Mouse (Mus musculus): Measurements from ENCODE around the gene Fis1.
"Not testable (repeated sequence)": the region's sequence is repeated elsewhere in the genome, so short reads cannot be mapped to it uniquely, and the experiment has no call there.

Gene Fis1

DNA sequence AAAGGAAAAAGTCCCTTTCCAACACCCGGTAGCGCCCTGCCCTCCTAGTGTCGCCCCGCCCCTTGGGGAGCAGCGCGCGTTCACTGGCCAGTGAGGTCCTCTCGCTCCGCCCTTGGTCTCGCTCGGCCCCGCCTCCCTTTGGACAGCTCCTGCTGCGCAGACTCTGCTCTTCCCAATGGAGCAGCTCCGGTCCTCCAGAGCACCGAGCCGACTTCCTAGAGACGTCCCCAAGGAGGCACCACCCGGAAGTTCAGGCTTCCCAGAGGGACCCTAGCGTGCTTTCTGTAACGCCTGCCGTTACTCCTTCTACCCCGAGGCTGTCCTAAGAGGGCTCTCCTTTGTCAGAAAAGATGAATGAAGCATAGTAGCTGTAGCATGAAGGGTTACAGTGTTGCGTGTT, at the start of gene Fis1:
Gene Fis1, plus strand, starts transcription at position 261 of the 400 bp plus-strand sequence.
- peak; percentile 95 to 96 for DNase-seq (ENCODE audit: low spot score in 2 of 2)

DNA sequence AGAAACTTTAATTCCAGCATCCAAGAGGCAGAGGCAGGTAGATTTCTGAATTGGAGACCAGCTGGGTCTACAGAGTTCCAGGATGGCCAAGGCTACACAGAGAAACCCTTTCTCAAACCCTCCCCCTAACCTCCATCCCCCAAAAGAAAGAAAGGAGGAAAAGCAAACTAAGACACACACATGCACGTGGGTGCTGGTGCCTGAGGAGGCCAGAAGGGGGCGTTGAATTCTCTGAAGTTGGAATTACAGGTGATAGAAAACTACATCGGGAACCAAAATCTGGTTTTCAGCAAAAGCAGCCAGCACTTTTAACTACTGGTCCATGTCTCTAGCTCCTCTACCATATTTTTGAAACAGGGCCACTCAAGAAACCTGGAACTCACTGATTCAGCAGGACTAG, 48.5 kb upstream of the Fis1 start:
- no peak for DNase-seq (ENCODE audit: low spot score in 2 of 2)

DNA sequence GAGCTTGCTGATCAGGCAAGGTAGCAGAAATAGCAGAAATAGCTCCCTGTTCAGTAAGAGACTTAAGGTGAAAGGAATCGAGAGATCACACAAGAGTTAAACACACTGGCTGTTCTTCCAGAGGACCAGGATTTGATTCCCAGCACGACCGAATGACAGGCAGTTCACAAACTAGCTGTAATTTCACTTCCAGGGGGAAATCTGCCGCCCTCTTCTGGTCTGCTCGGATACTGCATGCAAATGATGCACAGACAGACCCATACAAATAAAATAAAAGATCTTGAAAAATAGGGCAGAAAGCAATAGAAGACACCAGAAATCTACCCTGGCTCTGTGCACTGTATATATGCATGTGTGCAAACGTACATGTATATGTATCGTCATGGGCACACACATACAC, 47.4 kb upstream of the Fis1 start:
- no peak for DNase-seq (ENCODE audit: low spot score in 2 of 2)

DNA sequence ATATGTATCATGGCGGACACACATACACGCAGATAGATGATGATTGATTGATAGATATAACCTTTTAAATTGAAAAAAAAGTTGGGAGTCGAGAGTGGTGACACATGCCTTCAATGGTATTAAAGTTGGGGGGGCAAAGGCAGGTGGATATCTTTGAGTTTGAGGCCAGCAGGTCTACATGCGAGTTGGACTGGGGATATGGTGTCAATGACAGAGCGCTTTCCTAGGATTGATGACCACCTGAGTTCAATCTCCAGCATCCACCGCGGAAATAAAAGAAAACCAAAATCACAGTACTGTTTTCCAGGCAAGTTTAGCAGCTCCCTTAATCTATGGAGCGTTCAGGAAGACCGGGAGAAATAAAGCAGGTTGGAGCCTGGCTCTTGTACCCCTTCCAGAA, 45.5 kb upstream of the Fis1 start:
- no peak for DNase-seq (ENCODE audit: low spot score in 2 of 2)

DNA sequence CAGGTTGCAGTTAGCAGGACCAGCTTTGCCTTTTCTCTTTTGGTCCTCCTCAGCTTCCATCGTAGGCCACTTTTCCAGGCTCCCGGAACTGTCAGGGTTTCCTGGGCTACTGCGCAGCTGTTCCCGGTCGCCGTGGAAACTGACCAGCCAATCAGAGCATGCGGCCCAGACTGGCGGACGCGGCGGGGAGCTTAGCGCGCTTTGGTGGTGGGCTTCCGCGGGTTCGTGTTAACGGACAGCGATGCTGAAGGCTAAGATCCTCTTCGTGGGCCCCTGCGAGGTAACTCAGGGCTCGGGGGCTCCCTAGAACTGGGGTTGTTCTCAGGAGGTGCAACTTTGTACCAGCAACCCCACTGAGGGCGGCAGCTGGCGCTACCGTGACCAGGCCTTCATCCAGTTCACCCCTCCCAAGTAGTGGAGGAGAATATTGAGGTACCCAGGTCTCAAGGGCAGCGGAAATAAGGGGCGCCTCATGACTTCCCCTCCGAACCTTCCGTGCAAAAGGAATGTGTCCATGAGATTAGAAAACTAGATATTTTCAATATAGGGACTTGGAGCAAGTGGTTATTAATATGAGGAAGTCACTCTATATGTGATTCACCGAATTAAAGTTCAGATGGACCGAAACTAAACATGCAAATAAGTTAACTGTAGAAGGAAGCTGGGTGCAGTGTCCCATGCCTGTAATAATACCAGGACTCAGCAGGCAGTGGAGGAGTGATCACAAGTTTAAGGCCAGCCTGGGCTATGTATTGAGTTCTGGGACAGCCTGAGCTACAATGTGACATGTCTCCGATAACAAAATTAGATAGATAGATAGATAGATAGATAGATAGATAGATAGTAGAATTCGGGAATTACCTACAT, 44.9 kb upstream of the Fis1 start, which contains the start of gene Ift22:
Gene Ift22, plus strand, starts transcription at position 160 of the 867 bp plus-strand sequence.
- DNase-seq (ENCODE audit: low spot score in 2 of 2): peak; percentile 94 to 96

DNA sequence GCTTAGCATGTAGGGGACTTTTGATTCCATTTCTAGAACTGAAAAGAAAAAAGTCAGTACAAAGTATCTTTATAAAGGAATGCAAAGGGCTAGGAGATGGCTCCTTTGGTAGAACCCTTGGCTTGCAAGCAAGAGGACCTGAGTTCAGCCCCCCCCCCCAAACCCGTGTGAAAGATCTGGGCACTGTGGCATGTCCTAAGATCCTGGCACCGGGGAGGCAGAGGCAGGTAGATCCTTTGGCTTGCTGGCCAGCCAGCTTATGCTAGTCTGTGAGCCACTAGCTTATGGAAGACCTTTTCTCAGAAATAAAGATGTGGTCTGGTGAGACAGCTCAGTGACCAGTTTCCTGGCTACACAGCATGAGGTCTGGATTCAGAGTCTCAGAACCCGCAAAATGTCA, 38.9 kb upstream of the Fis1 start:
- DNase-seq (ENCODE audit: low spot score in 2 of 2): no peak

DNA sequence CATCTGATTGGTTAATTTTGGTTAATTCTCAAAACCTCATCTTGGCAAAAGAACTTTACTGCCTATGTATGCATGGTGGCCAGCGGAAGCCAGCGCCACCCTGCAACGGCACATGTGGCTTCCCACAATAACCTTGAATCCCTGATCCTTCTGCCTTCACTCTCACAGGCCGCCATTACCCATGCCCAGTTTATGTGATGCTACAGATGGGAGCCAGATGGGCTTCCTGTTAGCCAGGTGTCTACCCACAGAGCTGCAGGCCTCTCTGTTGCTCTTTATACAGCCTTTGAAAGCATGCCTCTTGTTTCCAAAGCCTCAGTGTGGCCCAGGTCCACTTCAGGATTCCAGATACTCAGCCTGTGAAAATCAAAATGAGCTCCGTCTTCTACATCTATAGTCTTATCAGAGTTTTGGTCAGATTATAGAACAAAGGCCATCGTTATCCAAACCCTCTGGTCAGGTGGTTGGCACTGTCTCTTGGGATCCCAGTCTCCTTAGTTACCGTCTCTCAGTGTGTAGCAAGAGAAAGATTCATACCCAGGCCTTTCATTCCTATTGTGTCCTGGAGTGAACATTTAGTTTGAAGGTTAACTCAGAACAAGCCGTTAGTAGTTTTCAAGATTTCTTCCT, 35.3 kb upstream of the Fis1 start:
- no peak for DNase-seq (ENCODE audit: low spot score in 2 of 2)

DNA sequence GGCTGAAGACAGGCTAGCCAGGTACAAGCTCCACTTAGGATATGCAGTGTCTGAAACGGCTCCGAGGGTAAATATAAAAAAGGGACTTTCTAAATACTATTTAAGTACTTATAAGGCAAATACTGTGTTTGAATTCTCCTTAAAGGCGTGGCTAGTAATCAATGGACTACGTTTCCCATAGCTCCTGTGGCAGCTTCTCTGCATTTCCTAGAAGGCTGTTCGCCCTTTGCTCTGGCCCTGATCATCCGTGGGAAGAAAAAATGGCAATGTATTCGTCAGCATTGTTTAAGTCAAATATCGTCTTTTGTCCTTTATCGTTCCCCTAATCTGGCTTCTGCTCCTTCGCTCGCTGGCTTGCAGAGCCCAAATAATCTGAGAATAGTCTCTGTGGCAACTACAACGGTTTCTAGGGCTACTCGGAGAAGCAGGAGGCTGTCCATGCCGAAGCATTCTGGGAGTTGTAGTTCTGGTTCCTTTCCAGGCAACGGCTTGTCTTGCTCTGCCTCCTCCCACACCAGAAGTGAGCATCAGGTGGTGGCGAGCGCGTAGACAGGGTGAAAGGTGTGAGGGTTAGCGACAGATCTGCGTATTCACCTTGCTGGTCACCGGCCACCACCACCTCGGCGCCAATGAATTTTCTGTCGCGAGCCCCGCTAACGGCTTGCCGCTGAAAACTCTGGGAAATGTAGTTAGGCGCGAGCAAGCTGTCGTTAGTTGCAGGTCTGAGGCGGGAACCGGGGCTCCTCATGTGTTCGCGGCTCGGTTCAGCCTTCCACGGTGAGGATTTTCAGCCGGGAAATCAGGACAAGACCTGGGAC, 34.2 kb upstream of the Fis1 start:
- peak; percentile 87 to 89 for DNase-seq (ENCODE audit: low spot score in 2 of 2)

DNA sequence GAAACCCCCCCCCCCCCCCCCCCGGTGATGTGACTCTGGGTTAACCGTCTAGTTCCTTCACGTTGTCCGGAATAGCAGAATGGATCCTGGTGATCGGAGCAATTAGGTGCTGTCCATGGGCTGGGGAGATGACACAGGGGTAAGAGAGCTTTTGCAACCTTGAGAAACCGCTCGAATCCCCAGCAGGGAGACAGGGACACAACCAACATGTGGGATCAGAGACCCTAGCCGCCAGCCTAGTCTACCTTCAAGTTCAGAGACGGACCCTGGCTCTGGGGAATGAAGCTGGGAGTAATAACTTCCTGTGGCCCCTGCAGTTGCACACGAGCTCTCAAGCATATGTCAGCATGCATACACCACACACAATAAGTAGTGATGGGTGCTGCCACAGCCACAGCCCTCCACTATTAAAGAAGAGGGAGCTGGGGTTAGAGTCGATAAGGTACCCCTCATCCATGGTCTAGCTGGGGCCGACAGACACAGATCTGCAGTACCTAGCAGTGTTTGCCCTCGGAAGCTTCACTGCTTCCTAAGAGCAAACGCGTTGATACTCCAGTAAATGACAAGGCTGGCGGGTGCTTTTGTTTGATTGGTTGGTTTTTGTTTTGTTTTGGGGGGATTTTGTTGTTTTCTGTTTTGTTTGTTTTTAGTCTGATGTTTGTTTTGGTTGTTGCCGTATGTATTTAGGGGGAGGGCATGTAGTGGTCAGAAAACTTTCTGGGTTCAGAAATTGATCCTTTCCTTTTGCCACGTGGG, 33.4 kb upstream of the Fis1 start:
- DNase-seq (ENCODE audit: low spot score in 2 of 2): peak in 1 of 2 experiments; percentile 10

DNA sequence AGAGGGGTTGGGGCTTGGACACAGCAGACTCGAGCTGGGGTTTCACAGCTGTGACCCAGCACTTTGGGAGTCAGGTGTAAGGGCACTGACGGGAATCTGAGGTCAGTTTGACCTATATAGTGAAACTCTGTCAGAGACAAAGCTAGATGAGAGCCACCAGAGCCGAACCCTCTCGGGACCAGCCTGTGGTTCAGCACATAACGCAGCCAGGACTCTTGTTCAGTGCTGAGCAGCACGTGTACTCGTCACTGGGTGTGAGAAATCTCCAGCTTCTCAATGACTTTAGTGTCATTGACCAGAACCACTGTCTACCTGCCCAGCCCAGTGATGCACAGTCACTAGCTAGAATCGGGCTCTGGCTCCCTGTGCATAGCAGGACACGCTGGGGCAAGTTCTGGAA, 30.2 kb upstream of the Fis1 start:
- no peak for DNase-seq (ENCODE audit: low spot score in 2 of 2)

DNA sequence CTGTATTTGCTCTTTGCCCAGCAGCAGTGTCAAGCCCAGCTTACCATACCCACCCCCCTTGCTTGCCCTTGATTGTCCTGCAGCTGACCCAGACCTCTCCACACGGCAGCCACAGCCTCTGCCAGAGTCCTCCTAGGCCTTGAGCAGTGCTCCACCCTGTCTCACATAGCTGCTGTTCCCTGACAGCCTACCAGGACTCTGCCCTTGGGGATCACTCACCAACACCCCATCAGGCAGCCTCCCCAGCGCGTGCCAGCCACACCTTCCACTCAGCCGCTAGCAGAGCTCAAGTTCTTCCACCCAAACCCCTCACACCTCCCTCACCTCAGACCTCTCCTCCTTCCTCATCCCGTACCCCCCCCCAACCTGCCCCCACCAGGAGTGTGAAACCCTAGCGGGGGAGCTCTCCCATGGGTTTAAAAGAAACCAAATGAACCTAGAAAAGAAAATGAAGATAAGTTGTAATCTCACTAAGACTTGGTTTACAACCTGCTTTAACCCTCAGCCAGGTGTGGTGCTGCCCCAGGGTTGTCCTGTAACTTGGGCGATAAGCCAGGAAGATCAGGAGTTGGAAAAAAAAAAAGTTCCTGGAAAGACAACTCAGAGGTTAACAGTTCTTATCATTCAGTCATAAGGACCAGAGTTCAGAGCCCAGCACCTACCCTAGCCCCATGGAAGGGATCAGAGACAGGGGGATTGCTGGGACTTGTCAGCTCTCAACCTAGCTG, 29.2 kb upstream of the Fis1 start:
- no peak for DNase-seq (ENCODE audit: low spot score in 2 of 2)

DNA sequence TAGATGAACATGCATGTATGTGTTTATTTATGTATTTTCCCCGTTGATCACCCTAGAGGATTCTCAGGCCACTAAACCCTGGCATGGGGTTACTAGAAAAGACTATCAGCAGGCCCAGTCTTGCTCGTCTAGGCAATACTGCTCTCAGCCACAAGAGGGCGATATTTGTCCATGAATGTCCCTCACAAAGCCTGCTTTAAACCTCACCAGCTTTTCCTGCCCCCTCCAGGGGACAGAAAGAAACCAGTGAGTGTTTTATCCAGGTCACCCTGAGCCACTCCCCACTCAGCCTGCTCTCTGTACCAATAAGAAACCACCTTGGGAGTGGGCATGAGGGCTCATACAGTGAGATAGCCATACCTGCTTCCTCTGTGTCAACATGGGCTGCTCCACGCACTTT, 24.0 kb upstream of the Fis1 start:
- peak; percentile 80 to 90 for DNase-seq (ENCODE audit: low spot score in 2 of 2)

DNA sequence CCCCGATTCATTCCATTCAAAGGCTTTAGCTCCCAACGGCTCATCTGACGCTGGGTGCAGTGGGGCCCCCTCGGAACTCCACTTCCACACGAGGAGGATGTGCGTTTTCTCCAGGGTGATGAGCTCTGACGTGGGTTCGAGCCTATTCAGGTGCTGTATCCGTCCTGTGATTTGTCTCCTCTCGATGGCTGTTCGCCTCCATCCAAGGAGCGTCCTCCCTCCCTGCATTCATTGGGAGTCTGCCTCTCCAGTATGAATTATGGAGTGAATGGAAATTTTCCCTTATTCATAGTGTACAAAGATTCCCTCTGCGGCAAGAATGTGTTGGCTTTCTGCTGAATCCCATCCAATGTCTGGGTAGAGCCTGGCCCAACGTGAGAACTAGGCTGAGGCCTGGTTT, 21.2 kb upstream of the Fis1 start:
- peak; percentile 13 to 20 for DNase-seq (ENCODE audit: low spot score in 2 of 2)

DNA sequence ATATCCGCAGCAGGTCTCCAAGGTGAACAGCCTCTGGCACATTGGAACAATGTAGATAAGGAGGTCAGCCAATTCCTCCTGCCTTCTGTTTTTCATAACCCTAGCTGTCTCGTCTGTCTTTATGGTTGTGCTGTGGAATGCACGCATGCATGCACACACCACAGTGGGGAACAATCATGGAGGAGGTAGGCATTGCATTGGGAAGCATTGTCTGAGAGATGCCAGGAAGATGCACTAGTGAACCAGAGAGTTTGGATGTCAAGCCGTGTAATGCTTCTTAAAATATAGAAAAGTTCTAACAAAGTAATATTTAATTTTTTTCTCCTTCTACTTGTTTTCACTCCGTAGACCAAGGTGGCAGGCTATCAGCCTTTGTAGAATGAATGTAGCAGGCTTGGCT, 20.1 kb upstream of the Fis1 start:
- no peak for DNase-seq (ENCODE audit: low spot score in 2 of 2)

DNA sequence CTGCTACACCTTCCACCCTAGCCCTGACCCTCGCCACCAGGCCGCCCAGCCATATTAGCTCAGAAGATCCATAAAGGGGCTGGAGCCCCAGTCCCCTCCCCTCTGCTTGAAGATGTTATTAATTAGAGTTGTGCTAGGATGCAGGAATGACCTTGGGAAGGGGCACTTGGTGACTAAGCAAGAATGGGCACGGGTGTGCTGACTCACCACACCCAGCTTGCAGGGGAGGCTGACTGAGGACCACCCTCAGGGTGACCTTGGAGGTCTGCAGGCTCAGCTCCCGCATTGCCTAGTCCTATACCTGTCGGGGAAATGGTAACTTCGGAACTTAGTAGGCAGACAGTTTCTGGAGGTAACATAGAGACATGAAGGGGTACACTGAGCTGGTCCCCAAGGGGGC, 19.1 kb upstream of the Fis1 start:
- DNase-seq (ENCODE audit: low spot score in 2 of 2): no peak

DNA sequence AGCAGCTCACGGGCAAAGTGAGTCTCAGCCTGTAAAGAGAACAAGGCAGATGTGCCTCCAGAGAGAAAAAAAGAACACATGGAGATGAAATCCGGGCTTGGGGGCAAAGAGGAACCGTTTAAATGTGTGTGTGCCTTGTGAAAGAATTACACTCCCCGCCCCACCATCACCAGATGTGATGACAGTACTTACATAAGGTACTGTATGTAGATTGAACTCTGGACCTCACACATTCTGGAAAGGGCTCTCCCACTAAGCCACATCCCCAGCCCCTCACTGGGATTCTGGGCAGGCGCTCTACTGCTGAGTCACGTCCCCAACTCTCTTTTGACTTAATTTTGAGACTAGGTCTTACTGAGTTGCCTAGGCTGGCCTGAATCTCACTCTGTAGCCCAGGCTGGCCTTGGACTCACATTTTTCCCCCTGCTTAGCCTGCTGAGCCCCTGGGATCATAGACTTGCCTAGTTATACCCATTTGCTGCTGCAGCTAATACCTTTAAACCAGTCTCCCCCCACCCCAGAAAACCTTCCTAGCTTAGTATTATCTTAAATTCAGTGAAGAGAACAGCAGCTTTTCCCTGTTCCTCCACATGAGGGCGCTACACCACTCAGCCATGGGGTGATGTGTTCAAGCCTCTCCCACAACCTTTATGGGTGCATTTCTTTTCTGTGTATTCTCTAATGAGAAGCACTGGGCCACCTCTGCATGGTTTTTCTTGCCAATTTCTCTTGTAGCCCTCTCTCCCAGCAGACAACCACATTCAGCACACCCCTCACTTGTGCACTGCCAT, 17.0 kb upstream of the Fis1 start:
- no peak for DNase-seq (ENCODE audit: low spot score in 2 of 2)

DNA sequence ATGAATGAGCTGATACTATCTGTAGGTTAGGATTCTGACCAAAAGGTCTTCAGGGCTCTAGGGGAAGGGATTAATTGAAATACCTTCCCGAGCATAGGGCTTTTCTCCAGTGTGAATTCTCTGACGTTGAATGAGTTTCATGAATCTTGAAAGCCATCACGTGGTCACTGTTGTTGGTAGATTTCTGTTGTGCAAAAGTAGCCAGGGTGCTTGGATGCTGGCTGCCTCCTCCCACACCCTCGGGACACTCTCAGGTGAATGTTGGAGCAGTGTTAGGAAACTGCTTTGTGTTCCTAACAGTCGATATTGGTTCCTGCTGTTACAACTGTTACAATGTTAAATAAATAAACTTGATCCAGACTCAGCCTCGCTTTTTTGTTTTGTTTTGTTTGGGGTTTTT, 16.3 kb upstream of the Fis1 start:
- DNase-seq (ENCODE audit: low spot score in 2 of 2): no peak

DNA sequence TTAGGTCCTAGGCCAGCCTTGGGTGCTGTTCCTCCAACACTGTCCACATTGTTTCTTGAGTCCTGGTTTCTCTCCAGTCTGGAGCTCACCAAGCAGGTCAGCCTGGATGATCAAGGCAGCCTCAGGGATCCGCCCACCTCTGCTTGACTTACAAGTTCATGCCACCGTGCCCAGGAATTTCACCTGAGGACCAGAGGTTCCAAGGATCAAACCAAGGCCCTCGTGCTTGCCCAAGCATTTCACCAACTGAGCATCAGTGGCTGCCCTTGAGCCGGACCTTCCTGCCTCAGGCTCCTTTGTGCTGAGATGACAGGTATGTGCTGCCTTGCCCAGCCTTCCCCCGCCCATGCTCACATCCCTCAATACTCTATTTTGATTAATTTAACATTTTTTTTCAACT, 15.5 kb upstream of the Fis1 start:
- no peak for DNase-seq (ENCODE audit: low spot score in 2 of 2)

DNA sequence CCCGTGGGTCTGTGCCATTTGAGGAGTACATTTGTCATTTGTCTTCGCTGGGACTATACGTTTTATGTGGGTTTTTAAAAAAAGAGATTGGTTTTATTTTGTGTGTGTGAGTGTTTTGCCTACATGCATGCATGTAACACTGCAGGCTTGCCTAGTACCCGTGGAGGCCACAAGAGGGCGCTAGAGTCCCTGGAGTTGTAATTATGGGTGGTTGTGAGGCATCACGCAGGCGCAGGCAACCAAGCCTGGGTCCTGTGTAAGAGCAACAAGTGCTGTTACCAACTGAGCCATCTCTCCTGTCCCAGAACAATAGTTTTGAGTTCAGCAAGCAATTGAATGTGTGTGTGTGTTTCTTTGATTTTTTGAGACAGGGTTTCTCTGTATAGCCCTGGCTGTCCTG, 13.8 kb upstream of the Fis1 start:
- DNase-seq (ENCODE audit: low spot score in 2 of 2): no peak

DNA sequence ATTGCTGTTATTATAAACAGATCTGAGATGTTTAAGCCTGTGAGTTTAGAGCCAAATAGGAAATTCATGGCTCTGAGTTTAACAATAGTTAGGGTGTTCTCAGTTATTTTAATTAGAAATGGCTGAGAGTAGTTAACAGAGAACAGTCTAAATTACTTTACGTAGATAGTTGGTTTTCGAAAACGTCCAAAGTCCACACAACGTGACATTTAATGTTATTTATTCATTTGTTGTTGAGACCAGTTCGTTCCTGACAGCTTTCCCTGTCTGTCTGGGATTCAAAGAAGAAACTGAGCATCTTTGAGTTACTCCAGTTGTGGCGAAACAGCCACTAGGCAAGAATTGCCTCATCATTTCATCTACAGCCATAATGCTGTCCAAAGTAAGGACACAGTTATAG, 13.0 kb upstream of the Fis1 start:
- not testable (repeated sequence) for DNase-seq (ENCODE audit: low spot score in 2 of 2)
